Mouse (Mus musculus) brain, embryonic 14.5 days (tissue): ENCODE data around the gene Cish.

Experiments used
- CTCF ChIP-seq: fragments of 200-500 bp; IDR thresholded peaks from 2 replicates; pipeline ENCODE4 v1.5.1; 2012; ENCODE audit warnings: inconsistent platforms, mild to moderate bottlenecking, moderate library complexity, borderline replicate concordance; ENCODE audit not compliant: insufficient read depth, insufficient read length; ENCODE audit errors: extremely low read depth
- POLR2A ChIP-seq: fragments of 200-500 bp; IDR thresholded peaks from 2 replicates; pipeline ENCODE4 v1.6.1; 2012; ENCODE audit warnings: mild to moderate bottlenecking, inconsistent platforms, borderline replicate concordance; ENCODE audit not compliant: poor library complexity, insufficient read depth, insufficient read length, severe bottlenecking; ENCODE audit errors: extremely low read depth

GRCm38 (mm10) chr9:107288711-107289110, 7.1 kb upstream of the Cish start:
- TF ChIP-seq CTCF (no peak), POLR2A (no peak)
